Mouse (Mus musculus): Measurements from ENCODE around the gene Dcbld2.

Gene Dcbld2

DNA sequence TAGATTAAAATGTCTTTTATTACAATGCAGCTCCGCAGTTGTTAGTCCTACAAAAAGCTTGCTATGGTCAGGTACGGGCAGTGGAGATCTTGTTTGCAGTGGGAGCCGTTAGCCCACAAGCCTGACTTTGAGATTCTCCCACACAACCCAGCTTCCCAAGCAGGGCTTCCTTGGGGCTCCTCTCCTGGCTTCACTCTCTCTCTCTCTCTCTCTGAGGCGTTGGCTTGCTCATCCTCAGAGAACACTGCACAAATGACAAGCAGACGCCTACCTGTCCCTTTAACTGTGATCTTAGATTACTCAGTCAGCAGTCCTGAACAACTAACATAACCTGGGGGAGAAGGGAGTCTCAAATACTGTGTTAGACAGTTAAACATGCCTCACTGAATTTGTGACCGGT lies 79.6 kb downstream of the Dcbld2 start:
- no peak for DNase-seq (ENCODE audit: low spot score in 2 of 2)

DNA sequence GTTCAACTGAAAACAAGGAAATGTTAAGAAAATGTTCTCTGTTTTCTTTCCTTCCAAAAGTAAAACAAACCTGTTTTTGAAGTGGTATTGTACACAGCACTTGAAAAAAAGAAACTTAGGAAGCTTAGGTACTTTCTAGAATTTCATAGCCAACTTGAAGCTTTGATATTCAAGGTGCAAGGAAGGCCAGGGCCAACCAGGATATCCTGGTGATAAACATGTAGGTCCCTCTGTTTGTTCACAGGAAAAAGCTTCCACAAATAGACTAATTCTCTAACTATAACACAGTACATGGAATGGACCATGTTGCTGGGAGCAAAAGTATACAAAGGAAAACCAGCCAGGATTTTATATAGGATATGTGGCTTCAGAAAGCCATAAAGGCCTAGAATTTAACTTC lies 88.5 kb downstream of the Dcbld2 start:
- no peak for DNase-seq (ENCODE audit: low spot score in 2 of 2)

DNA sequence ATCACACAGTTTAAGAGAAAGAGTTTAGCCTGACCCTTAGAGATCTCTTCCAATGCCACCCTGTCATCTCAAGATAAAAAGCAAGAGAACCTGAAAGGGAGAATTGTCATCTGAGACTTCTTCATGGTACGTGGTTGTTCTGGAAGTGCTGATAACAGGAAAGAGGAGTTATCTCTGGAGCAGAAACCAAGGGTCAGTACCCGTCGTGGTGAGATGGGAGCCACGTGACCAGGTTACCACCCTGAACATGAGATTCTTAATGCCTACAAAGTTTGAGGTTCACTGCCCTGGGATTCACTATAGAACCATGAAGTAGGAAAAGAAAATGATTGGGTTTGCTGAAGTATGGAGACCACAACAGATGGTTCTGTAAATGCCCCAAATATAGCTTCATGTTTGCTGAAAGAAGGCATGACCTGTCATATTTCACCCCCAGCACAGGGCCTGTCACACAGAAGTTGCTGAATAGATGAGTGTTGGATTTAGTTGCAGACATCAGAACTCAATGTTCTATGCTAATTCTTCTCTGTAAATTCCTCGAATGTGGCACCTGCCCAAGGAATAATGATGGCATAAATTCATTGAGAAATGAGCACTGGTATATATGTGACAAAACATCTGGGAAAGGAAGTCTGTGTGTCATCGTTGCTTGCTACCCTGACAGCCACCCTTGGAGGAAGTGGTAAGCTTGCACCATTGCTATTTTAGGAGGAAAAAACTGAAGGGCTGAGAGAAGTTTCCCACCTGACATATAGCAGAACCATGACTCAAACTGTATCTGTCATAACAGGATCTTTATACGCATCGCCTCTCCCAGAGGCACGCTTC lies 89.9 kb downstream of the Dcbld2 start:
- DNase-seq (ENCODE audit: low spot score in 2 of 2) = no peak

DNA sequence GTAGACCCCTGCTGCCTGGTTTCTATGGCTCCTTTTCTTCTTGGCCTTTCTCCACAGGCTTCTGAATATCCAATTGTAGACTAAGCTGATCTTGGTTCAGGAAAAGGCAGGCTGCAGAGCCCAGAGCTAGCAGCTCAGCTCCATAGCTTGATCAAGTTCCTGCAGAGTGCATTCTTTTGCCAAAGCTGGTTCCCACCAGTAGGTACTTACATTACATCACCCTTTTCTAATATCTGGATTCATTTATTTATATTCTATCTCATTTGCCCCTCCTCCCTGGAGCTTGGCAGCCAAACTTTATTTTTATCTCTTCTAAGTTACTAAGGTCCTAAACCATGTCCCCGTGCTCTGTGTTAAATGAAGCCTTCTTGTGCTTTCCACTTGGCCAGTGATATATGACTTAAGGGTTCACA lies 90.9 kb downstream of the Dcbld2 start:
- no peak for DNase-seq (ENCODE audit: low spot score in 2 of 2)

DNA sequence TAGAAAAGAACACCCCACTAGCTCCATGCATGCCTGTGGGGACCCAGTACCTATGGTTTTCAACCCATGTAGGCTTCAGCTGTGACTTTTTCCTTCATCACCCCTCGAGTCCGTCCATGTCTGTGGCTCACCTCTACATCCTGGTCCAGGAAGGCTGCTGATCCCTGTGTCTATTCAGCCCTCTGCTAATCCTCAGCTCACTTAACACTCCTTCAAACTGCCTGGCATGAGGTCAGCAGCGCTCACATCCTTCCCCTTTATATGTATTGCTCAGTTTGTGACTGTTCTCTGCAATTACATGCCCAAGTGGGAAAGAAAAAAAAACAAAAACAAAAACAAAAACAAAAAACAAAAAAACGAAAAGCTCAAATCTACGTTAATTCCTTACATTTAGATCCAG lies 91.4 kb downstream of the Dcbld2 start:
- DNase-seq (ENCODE audit: low spot score in 2 of 2) = no peak

DNA sequence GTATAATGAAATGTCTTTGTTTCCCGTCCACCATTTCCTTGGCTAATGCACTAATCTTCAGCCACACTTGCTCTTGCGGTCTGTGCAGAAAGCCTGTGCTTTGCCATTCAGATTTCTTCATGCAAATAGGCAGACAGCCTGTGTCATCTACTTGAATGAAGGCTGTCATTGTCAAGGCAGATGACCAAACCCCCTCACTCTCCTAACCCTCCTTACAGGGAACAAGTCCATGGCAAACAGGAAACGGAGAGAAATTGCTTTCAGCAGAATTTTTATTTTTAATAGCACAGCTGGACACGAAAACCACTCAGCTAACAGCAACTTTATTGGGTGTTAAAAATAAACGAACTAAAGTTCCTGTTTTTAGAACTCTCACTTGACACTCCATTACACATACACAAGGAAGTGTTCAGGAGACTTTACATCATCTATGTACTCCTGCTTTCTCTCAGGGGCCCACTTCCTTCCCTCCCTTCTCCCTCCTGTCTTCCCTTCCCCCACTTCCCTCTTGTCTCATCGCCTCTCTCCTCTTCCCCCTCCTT lies 93.6 kb downstream of the Dcbld2 start:
- DNase-seq (ENCODE audit: low spot score in 2 of 2) = no peak

DNA sequence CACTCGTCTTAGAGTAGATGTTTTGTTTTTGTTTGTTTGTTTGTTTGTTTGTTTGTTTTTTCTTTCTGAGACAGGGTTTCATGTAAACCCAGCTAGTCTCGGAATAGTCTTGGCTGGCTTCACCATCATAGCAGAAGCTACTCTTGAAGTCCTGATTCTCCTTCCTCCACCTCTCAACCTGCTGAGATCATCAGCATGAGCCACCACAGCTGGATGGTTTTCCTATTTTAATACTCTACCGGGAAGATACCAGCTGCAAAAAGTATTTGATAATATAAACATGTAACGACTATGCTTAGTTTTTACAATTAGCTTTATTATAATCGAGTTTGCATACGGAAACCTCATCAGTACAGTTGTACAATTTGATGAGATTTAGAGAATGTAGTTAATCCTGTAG lies 94.3 kb downstream of the Dcbld2 start:
- no peak for DNase-seq (ENCODE audit: low spot score in 2 of 2)

DNA sequence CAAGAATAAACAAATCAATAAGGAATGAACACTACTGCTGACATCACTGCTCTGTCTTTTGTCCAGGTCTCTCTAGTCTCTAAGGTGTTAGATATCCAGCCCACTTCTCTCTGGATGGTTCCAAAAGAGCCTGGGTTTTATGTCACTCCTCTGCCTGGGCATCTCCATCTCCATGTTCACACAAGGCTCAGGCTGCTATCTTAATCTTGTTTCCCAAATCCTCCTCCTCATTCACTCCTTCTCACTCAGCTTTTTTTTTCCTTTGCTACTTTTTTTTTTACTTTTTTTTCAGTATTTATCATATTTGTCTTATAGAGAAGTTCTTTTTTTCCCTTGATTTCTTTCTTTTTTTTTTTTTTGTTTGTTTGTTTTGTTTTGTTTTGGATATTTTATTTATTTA lies 96.7 kb downstream of the Dcbld2 start:
- no peak for DNase-seq (ENCODE audit: low spot score in 2 of 2)

DNA sequence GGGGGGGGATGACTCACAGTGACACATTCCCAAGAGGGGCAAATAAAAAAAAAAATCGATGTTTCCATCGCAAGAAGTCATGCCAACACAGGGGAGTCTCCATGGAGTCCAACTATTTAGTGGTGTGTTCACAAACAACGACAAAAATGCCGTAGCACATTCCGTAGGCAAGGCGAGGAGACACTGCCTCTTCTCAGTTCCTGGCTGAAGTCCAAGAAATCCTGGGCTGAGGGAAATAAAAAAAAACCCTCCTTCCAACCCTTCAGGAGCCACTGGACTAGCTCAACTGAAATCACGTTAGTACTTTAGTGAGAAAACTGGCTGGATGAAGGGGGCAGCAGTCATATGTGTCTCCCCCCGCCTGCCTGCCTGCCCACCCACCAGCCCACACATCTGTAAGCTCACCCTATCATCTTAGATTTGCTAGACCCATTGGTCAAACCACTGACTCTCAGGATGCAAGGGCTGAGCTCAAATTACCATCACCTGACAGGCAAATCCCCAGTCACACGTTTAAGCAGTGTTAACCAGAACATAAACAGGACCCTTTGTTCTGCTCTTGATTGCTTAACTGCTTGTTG lies 104.0 kb downstream of the Dcbld2 start:
- DNase-seq (ENCODE audit: low spot score in 2 of 2) = no peak

DNA sequence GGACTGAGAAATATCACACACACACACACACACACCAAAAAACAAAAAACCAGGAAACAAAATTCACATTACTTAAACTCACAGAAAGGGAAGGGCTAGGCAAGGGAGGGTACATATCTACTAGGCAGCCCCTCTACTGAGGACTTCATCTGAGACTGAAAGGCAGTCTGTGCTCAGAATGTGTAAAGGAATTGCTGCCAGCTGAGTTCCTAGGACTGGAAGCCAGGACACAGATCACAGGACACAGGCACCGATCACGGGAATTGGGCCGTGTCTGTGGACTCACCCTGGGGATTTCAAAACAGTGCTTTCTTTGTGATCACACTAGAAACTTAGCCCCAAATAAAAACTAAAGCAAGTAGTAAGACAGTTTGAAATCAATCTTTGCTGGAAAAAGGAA lies 104.6 kb downstream of the Dcbld2 start:
- no peak for DNase-seq (ENCODE audit: low spot score in 2 of 2)

DNA sequence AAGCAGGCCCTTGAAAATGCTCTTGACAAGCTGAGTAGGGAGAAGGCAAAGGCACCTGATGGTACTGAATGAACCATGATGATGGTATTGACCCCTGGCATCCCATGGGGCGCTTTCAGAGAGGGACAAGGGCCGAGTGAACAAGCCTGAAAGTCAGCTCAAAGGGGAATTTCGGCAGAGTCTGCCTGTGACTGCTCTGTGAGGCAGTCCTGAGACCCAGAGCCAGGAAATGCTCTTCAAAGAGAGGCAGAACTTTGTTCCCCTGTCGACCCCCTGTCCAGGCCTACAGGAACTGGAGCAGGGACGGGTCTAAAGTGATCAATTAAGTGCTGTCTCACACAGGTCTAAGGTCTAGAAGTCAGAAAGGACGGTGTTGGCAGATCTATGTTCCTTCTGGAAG lies 105.5 kb downstream of the Dcbld2 start:
- DNase-seq (ENCODE audit: low spot score in 2 of 2) = no peak

DNA sequence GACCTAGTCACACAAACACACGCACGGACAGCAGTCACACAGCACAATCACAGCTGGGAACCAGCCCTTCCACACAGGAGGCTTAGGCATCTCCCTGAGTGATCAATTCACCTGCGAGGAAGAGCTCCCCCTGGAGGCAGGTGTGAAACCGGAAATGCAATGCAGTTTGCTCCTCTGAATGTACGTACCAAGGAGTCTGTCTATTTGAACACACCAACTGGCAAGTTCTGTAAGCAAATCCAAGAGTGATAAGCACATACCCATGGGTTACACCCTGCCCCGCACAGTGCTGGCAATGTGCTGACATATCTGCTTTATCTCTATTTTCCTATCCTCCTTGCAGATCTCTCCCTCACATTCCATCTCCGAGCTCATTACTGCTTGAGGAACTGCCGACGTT lies 106.3 kb downstream of the Dcbld2 start:
- DNase-seq (ENCODE audit: low spot score in 2 of 2) = no peak

DNA sequence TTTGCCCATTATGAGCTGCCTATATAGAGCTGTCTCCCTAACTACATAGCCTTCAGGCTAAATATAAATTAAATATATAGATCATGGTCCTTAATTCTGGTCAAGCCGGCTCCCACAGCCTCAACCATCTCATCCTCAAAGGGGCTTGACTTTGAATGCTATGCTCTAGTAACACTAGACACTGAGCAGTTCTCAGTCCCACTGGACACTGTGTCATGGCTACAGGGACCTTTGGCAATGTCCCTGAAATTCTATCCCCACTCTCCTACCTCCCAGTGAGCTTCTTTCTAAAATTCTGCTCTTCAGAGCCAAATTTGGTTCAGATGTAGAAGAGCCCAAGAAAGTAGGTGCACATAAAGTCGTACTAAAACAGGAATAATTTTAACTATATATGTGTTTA lies 107.9 kb downstream of the Dcbld2 start:
- no peak for DNase-seq (ENCODE audit: low spot score in 2 of 2)

DNA sequence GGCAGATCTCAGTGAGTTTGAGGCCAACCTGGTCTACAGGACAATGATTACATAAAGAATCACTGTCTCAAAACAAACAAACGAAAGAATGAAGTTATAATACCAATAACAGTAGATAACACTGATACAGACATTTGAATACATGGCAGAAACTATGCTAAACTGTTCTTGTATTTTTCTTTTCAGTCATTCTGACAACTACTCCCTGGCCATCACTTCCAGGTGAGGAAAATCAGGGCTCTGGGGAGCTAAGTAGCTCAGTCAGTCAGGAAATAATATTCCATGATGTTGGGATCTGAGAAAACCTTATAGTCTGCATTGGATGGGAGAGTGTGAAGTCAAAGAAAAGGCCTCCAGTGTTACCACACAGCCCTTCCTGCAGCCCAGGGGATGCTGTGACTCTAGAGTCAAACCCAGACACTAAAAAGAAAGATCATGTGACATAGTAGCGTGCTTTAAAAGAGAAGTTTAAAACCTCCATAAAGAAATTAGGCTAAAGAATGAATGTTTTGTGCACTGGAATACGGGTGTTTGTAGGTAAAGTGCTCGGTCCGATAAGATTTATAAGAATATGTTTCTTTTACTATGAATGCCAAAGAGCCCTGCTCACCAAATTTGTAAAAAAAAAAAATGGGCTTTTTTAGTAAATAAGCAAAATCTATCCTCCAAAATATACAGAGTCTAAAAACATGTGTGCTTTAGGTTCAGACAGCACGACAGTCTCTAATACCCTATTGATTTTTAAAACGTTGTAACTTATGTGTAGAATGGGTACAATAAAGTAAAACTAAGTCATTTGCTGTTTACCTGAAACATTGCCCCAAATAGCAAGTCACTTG lies 108.9 kb downstream of the Dcbld2 start:
- no peak for DNase-seq (ENCODE audit: low spot score in 2 of 2)

All from frontal cortex, postnatal 10 days (tissue).